Mouse (Mus musculus) midbrain, embryonic 14.5 days (tissue): ENCODE results near the gene Pacs1. TPM values are rescaled to one million over a fixed set of nuclear protein-coding genes. Genes with fewer than 3 reads are reported as not detected.
"Not testable (repeated sequence)": the region's sequence is repeated elsewhere in the genome, so short reads cannot be mapped to it uniquely, and the experiment has no call there.

Source experiments
- ATAC-seq: fragments of 200-750 bp; cut with Nextera tagmentation; 2 replicates; pipeline ENCODE4 v1.8.0; 2017; ENCODE audit warnings: moderate number of reproducible peaks, moderate library complexity; ENCODE audit not compliant: low FRiP score, low TSS enrichment
- DNase-seq: peaks from one replicate; pipeline ENCODE4 v3.0.0-alpha.2; 2015
- H3K27ac ChIP-seq: fragments of 300-500 bp; sonication (generic); replicated peaks from 2 replicates; pipeline ENCODE4 v1.5.1; 2014; ENCODE audit warnings: mild to moderate bottlenecking, low read depth, low read length, moderate library complexity
- H3K27me3 ChIP-seq: fragments of 300-500 bp; sonication (generic); 2 replicates; pipeline ENCODE4 v1.6.1; 2014; ENCODE audit warnings: low read length, control low read depth, mixed read lengths; ENCODE audit not compliant: control insufficient read depth, insufficient read depth
- H3K36me3 ChIP-seq: fragments of 300-500 bp; sonication (generic); 2 replicates; pipeline ENCODE4 v1.6.1; 2014; ENCODE audit warnings: low read length, control low read depth; ENCODE audit not compliant: control insufficient read depth, insufficient read depth
- H3K4me1 ChIP-seq: fragments of 300-500 bp; sonication (generic); 2 replicates; pipeline ENCODE4 v1.6.1; 2014; ENCODE audit warnings: mild to moderate bottlenecking, antibody characterized with exemption, low read length, control low read depth; ENCODE audit not compliant: control insufficient read depth, insufficient read depth
- H3K4me2 ChIP-seq: fragments of 300-500 bp; sonication (generic); 2 replicates; pipeline ENCODE4 v1.6.1; 2014; ENCODE audit warnings: mild to moderate bottlenecking, low read length, moderate library complexity
- H3K4me3 ChIP-seq: fragments of 300-500 bp; sonication (generic); replicated peaks from 2 replicates; pipeline ENCODE4 v1.5.1; 2014; ENCODE audit warnings: low read depth, low read length
- H3K9ac ChIP-seq: fragments of 300-500 bp; sonication (generic); replicated peaks from 2 replicates; pipeline ENCODE4 v1.6.1; 2014; ENCODE audit warnings: mild to moderate bottlenecking, low read length, moderate library complexity
- H3K9me3 ChIP-seq: fragments of 300-500 bp; sonication (generic); 2 replicates; pipeline ENCODE4 v1.6.1; 2016; ENCODE audit warnings: low read length, control low read depth, mixed read lengths; ENCODE audit not compliant: control insufficient read depth
- WGBS: fragments of 180-500 bp; shearing (Covaris S2); extraction: QIAGEN DNeasy Blood & Tissue Kit; methylation state at CpG from one replicate; pipeline ENCODE4 v1.1.7; 2014; 5-methylcytosine and 5-hydroxymethylcytosine counted together
- polyA plus RNA-seq: library from polyadenylated mRNA; unstranded; fragments of >200 nt; fragmentation: Nextera tagmentation; extraction: Ambion mirVana; gene quantifications from 2 replicates; pipeline ENCODE4 v1.2.1, GENCODE M21; 2014

The Pacs1 gene
- polyA plus RNA-seq, 1 experiment from 2014 or later, result 48.4 TPM

DNA sequence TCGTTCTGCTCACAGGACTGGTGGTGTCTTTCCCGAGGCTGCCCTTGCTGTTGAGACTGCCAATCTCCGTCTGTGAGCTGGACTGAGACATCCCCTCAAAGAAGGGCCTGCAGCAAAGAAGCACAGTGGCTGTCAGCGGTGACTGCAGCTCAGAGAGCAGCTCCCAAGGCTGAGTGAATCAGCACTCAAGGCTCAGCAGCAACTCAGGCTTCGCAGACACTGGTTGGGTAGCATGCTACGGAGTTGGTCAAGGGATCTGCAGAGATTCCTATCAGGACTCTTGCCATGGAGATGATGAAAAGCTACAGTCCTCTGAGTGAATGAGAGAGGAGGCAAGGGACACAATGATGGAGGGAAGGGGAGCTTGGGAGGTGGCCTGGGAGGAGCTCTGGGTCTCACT is 120.7 kb downstream of the Pacs1 start:
- ATAC-seq (no peak), DNase-seq (no peak)
- Histone ChIP-seq H3K4me3 (no peak overlapping the region), H3K9me3 (no peaks in the 10 kb centered on the region), H3K4me2 (no peak overlapping the region), H3K36me3 (peaks cover 50% of the 10 kb centered on the region), H3K27ac (no peak overlapping the region), H3K4me1 (no peaks in the 10 kb centered on the region), H3K27me3 (no peaks in the 10 kb centered on the region), H3K9ac (no peak overlapping the region)
- WGBS, result 91% methylated on average over 6 of the region's 6 CpGs

DNA sequence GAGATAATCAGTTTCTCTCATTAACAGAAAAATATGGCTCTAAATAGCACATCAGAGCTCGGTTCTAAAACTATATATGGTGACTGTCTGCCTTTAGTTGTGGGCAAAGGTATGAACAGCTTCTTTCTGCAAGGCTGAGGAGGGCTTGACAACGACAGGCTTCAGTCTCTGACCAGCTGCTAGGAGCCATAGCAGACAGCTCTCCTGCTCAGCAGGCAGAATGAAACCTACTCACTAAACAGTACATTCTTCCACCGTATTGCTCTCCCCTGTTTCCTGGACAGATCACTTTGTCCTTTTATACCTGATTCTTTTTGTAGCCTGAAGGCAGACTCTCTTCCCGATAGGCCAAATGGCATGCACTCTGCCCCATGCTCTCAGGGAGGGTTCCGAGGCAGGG is 121.2 kb downstream of the Pacs1 start:
- no peaks in the 10 kb centered on the region for H3K9me3 ChIP-seq
- no peak overlapping the region for H3K4me2 ChIP-seq
- DNase-seq, result no peak
- 88% methylated on average over 5 of the region's 5 CpGs for WGBS
- ATAC-seq, result no peak
- no peak overlapping the region for H3K4me3 ChIP-seq
- H3K27me3 ChIP-seq, result no peaks in the 10 kb centered on the region
- no peaks in the 10 kb centered on the region for H3K4me1 ChIP-seq
- no peak overlapping the region for H3K27ac ChIP-seq
- peaks cover 53% of the 10 kb centered on the region for H3K36me3 ChIP-seq
- H3K9ac ChIP-seq, result no peak overlapping the region

DNA sequence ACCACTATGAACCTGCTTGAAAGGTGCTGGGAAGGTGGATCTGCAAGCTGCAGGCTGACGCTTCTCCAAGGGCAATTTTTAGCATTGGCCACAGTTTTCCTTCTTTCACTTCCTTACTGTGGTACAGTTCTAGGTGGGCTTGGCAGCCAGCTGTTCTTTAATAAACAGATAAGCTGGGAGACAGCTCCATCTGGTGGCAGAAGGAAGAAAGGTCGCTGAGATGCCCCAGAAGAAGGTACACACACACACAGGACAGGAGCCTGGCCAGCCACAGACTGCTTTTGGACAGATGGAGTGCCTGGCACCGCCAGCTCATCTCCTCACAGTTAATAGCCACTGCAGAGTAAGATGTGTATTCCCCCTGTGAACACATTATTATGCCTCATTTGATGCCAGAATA is 121.6 kb downstream of the Pacs1 start:
- Histone ChIP-seq H3K4me2 (no peak overlapping the region), H3K36me3 (peaks cover 55% of the 10 kb centered on the region), H3K4me3 (no peak overlapping the region), H3K9ac (no peak overlapping the region), H3K4me1 (no peaks in the 10 kb centered on the region), H3K9me3 (no peaks in the 10 kb centered on the region), H3K27me3 (no peaks in the 10 kb centered on the region), H3K27ac (no peak overlapping the region)
- DNase-seq (peak; percentile 85), ATAC-seq (no peak)
- 40% methylated on average over 3 of the region's 3 CpGs for whole genome bisulfite sequencing

DNA sequence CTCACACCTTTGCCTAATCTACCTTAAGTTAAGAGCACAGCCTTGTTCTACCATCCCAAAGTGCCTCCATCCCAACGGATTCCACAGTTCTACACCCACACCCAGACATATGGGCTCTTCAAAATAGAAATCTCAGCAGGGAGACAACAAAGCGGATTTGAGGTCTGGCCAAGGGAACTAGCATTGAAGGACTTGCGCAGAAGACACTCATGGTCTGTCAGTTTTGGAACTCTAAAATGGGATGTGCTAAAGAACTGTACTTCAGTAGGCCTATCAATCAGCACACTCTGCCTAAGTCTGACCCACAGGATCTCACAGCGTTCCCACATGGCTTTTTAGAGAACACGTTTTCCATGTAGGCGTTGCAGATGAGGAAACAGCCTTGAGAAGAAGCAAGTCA is 122.6 kb downstream of the Pacs1 start:
- no peak overlapping the region for H3K4me3 ChIP-seq
- no peaks in the 10 kb centered on the region for H3K27me3 ChIP-seq
- no peak for ATAC-seq
- peaks cover 48% of the 10 kb centered on the region for H3K36me3 ChIP-seq
- H3K9ac ChIP-seq, result no peak overlapping the region; the same call in 1 of the 2 replicates
- no peak overlapping the region for H3K27ac ChIP-seq
- 94% methylated on average over 6 of the region's 6 CpGs for WGBS
- H3K9me3 ChIP-seq, result no peaks in the 10 kb centered on the region
- DNase-seq, result no peak
- H3K4me2 ChIP-seq, result no peak overlapping the region
- no peaks in the 10 kb centered on the region for H3K4me1 ChIP-seq

DNA sequence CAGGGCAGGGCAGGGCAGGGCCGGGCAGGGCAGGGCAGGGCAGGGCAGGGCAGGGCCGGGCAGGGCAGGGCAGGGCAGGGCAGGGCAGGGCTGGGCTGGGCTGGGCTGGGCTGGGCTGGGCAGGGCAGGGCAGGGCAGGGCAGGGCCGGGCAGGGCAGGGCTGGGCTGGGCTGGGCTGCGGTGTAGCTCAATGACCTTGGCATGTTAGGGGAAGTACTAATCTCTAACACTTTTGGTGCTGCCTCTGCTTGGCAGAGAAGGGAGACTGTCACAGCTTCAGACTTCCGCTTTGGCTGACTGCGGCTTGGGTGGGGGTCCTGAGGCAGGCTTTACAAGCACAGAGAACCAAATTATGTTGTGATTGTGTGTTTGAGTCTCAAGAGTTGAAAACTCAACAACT is 123.9 kb downstream of the Pacs1 start:
- H3K9me3 ChIP-seq, result not testable (repeated sequence)

DNA sequence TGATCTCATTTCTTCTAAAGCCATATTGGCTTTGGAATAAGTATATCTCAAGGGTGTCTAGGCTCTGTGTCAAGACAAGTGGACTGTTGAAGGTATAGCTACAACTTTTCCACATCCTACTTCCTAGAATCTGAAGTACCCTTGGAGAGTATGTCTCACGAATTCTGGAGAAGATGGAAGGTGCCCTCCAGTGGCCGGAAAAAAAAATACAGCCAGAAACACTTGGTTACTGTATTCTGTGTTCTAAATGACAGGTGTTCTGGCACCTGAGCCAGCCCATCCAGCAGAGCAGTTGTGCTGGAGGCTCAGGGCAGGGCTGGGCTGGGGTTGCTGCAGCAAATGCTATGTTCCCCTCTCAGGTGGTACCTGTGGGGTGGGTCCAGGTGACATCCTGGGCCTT is 133.3 kb downstream of the Pacs1 start:
- Histone ChIP-seq H3K9ac (no peak overlapping the region), H3K4me3 (no peak overlapping the region), H3K9me3 (no peaks in the 10 kb centered on the region), H3K4me1 (no peaks in the 10 kb centered on the region), H3K36me3 (peaks cover 77% of the 10 kb centered on the region), H3K4me2 (no peak overlapping the region), H3K27me3 (no peaks in the 10 kb centered on the region), H3K27ac (no peak overlapping the region)
- WGBS, result 6% methylated on average over 2 of the region's 2 CpGs
- ATAC-seq, result no peak
- DNase-seq, result peak; percentile 86

More for the DNA sequence above, 123.9 kb downstream of the Pacs1 start:
- H3K4me3 ChIP-seq, DNase-seq, H3K9ac ChIP-seq, H3K4me2 ChIP-seq, H3K4me1 ChIP-seq, H3K27me3 ChIP-seq, H3K27ac ChIP-seq, ATAC-seq: not testable (repeated sequence)
- WGBS, result 87% methylated on average over 6 of the region's 6 CpGs
- H3K36me3 ChIP-seq, result peaks cover 48% of the 10 kb centered on the region

DNA sequence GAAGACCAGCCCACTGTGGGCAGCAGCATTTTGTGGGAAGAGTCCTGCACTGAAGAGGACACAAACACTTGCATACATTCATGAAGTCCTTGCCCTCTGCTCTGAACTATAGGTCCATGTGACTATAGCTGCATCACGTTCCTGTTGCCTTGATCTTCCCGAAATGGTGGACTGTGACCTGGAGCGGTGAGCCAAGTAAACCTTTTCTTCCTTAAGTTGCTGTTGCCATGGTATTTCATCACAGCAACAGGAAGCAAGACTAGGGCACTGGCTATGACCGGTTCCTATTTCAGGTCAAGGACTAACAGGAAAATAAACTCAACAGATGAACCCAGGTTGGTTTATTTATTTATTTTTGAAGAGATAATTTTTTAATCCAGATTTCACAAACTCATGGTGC is 141.7 kb downstream of the Pacs1 start:
- Histone ChIP-seq H3K4me2 (no peak overlapping the region), H3K9me3 (no peaks in the 10 kb centered on the region), H3K9ac (no peak overlapping the region), H3K4me3 (no peak overlapping the region), H3K27ac (no peak overlapping the region), H3K4me1 (no peaks in the 10 kb centered on the region), H3K27me3 (no peaks in the 10 kb centered on the region), H3K36me3 (peaks cover 33% of the 10 kb centered on the region)
- ATAC-seq (no peak), DNase-seq (no peak)
- 83% methylated on average over 4 of the region's 4 CpGs for WGBS

DNA sequence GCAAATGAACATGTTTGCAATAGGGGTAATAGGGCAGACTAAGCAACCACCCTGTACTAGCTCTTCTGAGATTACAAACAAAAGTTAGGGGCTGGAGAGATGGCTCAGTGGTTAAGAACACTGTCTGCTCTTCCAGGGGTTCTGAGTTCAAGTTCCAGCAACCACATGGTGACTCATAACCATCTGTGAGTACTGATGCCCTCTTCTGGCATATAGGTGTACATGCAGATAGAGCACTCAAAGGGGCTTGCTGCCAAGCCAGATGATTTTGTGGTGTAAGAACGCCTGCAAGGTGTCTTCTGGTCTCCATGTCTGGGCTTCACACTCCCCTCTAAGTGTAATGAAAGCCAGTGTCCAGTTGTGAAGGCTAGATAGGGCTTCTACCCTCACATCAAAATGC is 143.1 kb downstream of the Pacs1 start:
- WGBS, result 26% methylated on average over 1 of the region's 1 CpGs
- Histone ChIP-seq H3K4me3 (no peak overlapping the region), H3K4me2 (no peak overlapping the region), H3K27ac (no peak overlapping the region), H3K27me3 (no peaks in the 10 kb centered on the region), H3K4me1 (no peaks in the 10 kb centered on the region), H3K9ac (no peak overlapping the region), H3K9me3 (no peaks in the 10 kb centered on the region), H3K36me3 (peaks cover 20% of the 10 kb centered on the region)
- peak; percentile 27 for DNase-seq
- no peak for ATAC-seq

DNA sequence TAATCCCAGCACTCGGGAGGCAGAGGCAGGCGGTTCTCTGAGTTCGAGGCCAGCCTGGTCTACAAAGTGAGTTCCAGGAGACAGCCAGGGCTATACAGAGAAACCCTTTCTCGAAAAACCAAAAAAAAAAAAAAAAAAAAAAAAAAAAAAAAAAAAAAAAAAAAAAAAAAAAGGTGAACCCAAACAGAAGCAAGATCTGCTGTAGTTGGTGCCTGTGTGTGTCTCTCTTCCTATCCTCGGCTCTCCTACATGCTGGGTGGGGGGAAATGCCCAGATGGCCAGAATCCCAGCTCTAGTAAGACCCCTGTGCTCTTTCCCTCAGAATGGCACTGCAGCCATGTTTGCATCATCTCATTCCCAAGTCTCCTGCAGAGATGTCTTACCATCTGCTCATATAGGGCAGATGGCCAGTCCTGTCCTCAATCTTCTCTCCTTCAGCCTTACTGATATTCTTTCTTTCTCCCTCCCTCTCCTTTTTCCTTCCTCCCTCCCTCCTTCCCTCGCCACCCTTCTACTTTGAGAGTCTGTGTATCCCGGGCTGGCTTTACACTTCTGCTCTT is 148.8 kb downstream of the Pacs1 start:
- H3K36me3 ChIP-seq, result no peaks in the 10 kb centered on the region
- H3K27me3 ChIP-seq, result no peaks in the 10 kb centered on the region
- no peaks in the 10 kb centered on the region for H3K9me3 ChIP-seq
- H3K9ac ChIP-seq, result no peak overlapping the region
- no peak overlapping the region for H3K4me2 ChIP-seq
- DNase-seq (no peak), ATAC-seq (no peak)
- 74% methylated on average over 7 of the region's 7 CpGs for WGBS
- H3K4me1 ChIP-seq, result peaks cover 2% of the 10 kb centered on the region
- H3K27ac ChIP-seq, result no peak overlapping the region
- no peak overlapping the region for H3K4me3 ChIP-seq
